Mouse (Mus musculus) heart, adult 2 months (tissue): ENCODE results near the gene Grtp1.

Experiments used
- CTCF ChIP-seq: fragments of 200-600 bp; IDR thresholded peaks from 2 replicates; pipeline ENCODE4 v1.8.1; 2022; ENCODE audit warnings: antibody characterized with exemption, mild to moderate bottlenecking, moderate library complexity
- EP300 ChIP-seq: fragments of 200-500 bp; IDR thresholded peaks from 2 replicates; pipeline ENCODE4 v1.6.1; 2011; ENCODE audit warnings: low read depth, low read length, control low read depth; ENCODE audit not compliant: insufficient read depth
- POLR2A ChIP-seq: fragments of 200-500 bp; IDR thresholded peaks from 2 replicates; pipeline ENCODE4 v1.6.1; 2011; ENCODE audit warnings: mild to moderate bottlenecking, low read depth, low read length, control low read depth; ENCODE audit not compliant: insufficient read depth

DNA sequence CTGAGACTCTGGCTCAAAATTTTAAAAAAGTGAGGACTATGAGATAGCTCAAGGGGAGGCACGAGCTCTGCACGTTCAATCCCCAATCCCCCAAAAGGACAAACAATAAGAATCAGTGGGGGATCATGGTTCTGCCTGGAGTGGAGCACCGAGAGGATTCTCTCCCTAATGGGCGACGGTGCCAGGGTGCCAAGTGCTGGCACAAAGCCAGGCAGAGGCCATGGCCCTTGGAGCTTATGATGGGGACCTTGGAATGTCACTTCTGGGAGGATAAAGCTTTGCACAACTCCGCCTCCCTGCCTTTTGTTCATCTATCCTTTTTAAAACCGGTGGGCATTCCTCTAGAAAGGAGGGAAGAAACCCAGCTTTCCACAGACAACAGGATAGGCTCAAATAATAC lies 12.8 kb downstream of the Grtp1 start:
- TF ChIP-seq CTCF (no peak), EP300 (no peak), POLR2A (no peak)
